Comparison of ENCODE assay signal across 8 mouse cellular contexts in the genomic region with DNA sequence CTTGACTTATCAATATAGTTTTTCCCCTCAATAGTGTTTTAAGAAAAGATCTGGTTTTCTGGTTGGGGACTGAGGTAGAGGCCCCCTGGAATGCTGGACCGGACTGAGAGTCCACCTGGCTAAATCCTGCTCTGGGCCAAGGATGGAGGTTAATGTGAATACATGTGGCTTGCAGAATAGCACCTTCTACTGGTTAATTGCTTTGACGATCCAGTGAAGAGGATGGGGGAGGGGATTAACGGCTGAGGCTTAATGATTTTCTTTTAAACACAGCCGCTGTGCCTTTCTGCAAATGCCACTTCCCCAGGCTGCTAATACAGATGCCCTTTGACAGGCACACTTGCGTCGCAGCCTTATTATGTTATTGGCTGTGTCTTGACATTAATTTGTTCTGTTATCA. TPM values are rescaled to one million over a fixed set of nuclear protein-coding genes. Genes with fewer than 3 reads are reported as not detected.
DNase-seq lines count a peak whose midpoint lies in the region; ATAC-seq and TF ChIP-seq lines count a peak whose summit lies in the region.

No protein-coding gene starts in this region.

- intact Hi-C loops in heart, postnatal 14 days (cut with DNase I), result loop anchor here (10.0 kb wide), 1 partner anchor 51 kb away; no protein-coding TSS in a partner anchor

- H3K9ac ChIP-seq in heart, embryonic 11.5 days (ENCODE audit: low read depth, low read length), result no peak overlapping the region
- H3K9ac ChIP-seq in hindbrain, embryonic 12.5 days, result peak overlapping the region; percentile 96
- H3K9ac ChIP-seq in limb, embryonic 14.5 days (ENCODE audit: low read depth, low read length, severe bottlenecking), result no peak overlapping the region

- H3K4me2 ChIP-seq in heart, embryonic 11.5 days, result peak overlapping the region; percentile 88
- peak overlapping the region; percentile 67 for H3K4me2 ChIP-seq in hindbrain, embryonic 12.5 days (replicated peaks)
- peak overlapping the region; percentile 71 for H3K4me2 ChIP-seq in limb, embryonic 14.5 days (replicated peaks; ENCODE audit: low read depth, low read length, severe bottlenecking)

- WGBS in heart, embryonic 11.5 days (ENCODE audit: insufficient replicate concordance), result 19% methylated on average over 6 of the region's 6 CpGs
- WGBS in hindbrain, embryonic 12.5 days, result 5% methylated on average over 6 of the region's 6 CpGs
- 10% methylated on average over 6 of the region's 6 CpGs for WGBS in limb, embryonic 14.5 days
- 9% methylated on average over 6 of the region's 6 CpGs for WGBS in olfactory bulb, adult 2 months

- H3K4me1 ChIP-seq in heart, embryonic 11.5 days (ENCODE audit: control insufficient read depth, insufficient read depth, low read length), result peaks cover 32% of the 10 kb centered on the region
- H3K4me1 ChIP-seq in hindbrain, embryonic 12.5 days, result peaks cover 38% of the 10 kb centered on the region
- H3K4me1 ChIP-seq in limb, embryonic 14.5 days (ENCODE audit: control insufficient read depth, insufficient read depth, low read length), result peaks cover 35% of the 10 kb centered on the region
- no peaks in the 10 kb centered on the region for H3K4me1 ChIP-seq in olfactory bulb, adult 2 months (ENCODE audit: control insufficient read depth, insufficient read depth, low read length)

- DNase-seq in heart, postnatal 14 days, result no peak
- DNase-seq in cerebellum, postnatal 25 days, result peak; percentile 47 to 53
- no peak for DNase-seq in limb, embryonic 14.5 days (ENCODE audit: low spot score)
- no peak for DNase-seq in urinary bladder, adult 2 months (ENCODE audit: low spot score)
- no peak for DNase-seq in frontal cortex, postnatal 10 days (ENCODE audit: low spot score in 2 of 2)

- no peaks in the 10 kb centered on the region for H3K27me3 ChIP-seq in heart, embryonic 11.5 days (ENCODE audit: control insufficient read depth, insufficient read depth, low read length)
- no peaks in the 10 kb centered on the region for H3K27me3 ChIP-seq in hindbrain, embryonic 12.5 days
- H3K27me3 ChIP-seq in limb, embryonic 14.5 days (ENCODE audit: control insufficient read depth, insufficient read depth, low read length), result no peaks in the 10 kb centered on the region

- no peak for TF ChIP-seq POLR2A in limb, embryonic 14.5 days (IDR thresholded peaks at IDR 0.05; ENCODE audit: borderline replicate concordance, extremely low read depth, insufficient read depth, insufficient read length)
- no peak for TF ChIP-seq POLR2A in olfactory bulb, adult 2 months (IDR thresholded peaks at IDR 0.05; ENCODE audit: insufficient read depth, low read depth, low read length)

- H3K9me3 ChIP-seq in heart, embryonic 11.5 days (replicated peaks; ENCODE audit: control insufficient read depth, low read length), result no peaks in the 10 kb centered on the region
- no peaks in the 10 kb centered on the region for H3K9me3 ChIP-seq in hindbrain, embryonic 12.5 days (replicated peaks)
- H3K9me3 ChIP-seq in limb, embryonic 14.5 days (ENCODE audit: control insufficient read depth, low read length), result no peaks in the 10 kb centered on the region

- peak overlapping the region; percentile 80; the same call in 1 of the 2 replicates for H3K4me3 ChIP-seq in heart, embryonic 11.5 days (ENCODE audit: low read depth, low read length)
- peak overlapping the region; percentile 97 for H3K4me3 ChIP-seq in hindbrain, embryonic 12.5 days
- no peak overlapping the region; the same call in 1 of the 2 replicates for H3K4me3 ChIP-seq in limb, embryonic 14.5 days (replicated peaks; ENCODE audit: low read length)
- peak overlapping the region; percentile 28 for H3K4me3 ChIP-seq in olfactory bulb, adult 2 months (ENCODE audit: insufficient read depth, low read depth, low read length)

- H3K27ac ChIP-seq in heart, embryonic 11.5 days (ENCODE audit: low read depth, low read length), result no peak overlapping the region
- peak overlapping the region; percentile 88 for H3K27ac ChIP-seq in hindbrain, embryonic 12.5 days
- H3K27ac ChIP-seq in limb, embryonic 14.5 days (replicated peaks; ENCODE audit: low read depth, low read length), result no peak overlapping the region
- H3K27ac ChIP-seq in olfactory bulb, adult 2 months (ENCODE audit: insufficient read depth, low read depth, low read length), result no peak overlapping the region

- no peak for TF ChIP-seq CTCF in olfactory bulb, adult 2 months (IDR thresholded peaks at IDR 0.05; ENCODE audit: insufficient read depth, low read depth, low read length)

- no peak for ATAC-seq in heart, embryonic 11.5 days (replicated peaks; ENCODE audit: insufficient number of reproducible peaks, low FRiP score, low TSS enrichment)
- ATAC-seq in hindbrain, embryonic 12.5 days (ENCODE audit: low FRiP score), result 0 out of 2 replicates have a peak, but pooled peaks have one; percentile 18
- ATAC-seq in limb, embryonic 14.5 days (ENCODE audit: low FRiP score, low read depth), result no peak

- H3K36me3 ChIP-seq in heart, embryonic 11.5 days (ENCODE audit: control insufficient read depth, insufficient read depth, low read length), result no peaks in the 10 kb centered on the region
- no peaks in the 10 kb centered on the region for H3K36me3 ChIP-seq in hindbrain, embryonic 12.5 days
- no peaks in the 10 kb centered on the region for H3K36me3 ChIP-seq in limb, embryonic 14.5 days (ENCODE audit: control insufficient read depth, insufficient read depth, low read length)

RNA-seq across cellular contexts. Expression of a gene that starts 2.5 kb away (rescaled TPM):
- 26.0 and 29.1 TPM in 2 replicates for polyA plus RNA-seq in heart, embryonic 11.5 days (2014; fragmentation: Nextera tagmentation; extraction: Ambion mirVana)
- total RNA-seq in heart, postnatal 14 days (2021), result 10 to 100 TPM; 52.5 to 62.6 TPM
- 60.5 and 66.1 TPM in 2 replicates for polyA plus RNA-seq in hindbrain, embryonic 12.5 days (2016; fragmentation: Nextera tagmentation; extraction: Ambion mirVana)
- polyA plus RNA-seq in limb, embryonic 14.5 days (2012; rRNA removed), result 43.3 and 51.3 TPM in 2 replicates
- polyA plus RNA-seq in limb, embryonic 14.5 days (2014; fragmentation: Nextera tagmentation; extraction: Ambion mirVana), result 28.5 and 32.3 TPM in 2 replicates
- 249 and 288 TPM in 2 replicates for polyA plus RNA-seq in olfactory bulb, adult 2 months (2012; ENCODE audit: insufficient read depth, insufficient read length, low replicate concordance, missing spikeins)
- 30.0 and 66.3 TPM in 2 replicates for polyA plus RNA-seq in urinary bladder, adult 2 months (2012; rRNA removed)

RNA-seq across cellular contexts. Expression of a gene that starts 47.5 kb away (rescaled TPM):
- polyA plus RNA-seq in heart, embryonic 11.5 days (2014; fragmentation: Nextera tagmentation; extraction: Ambion mirVana), result 2,057 and 2,150 TPM in 2 replicates
- 100 to 1,000 TPM; 165 to 170 TPM for total RNA-seq in heart, postnatal 14 days (2021)
- polyA plus RNA-seq in hindbrain, embryonic 12.5 days (2016; fragmentation: Nextera tagmentation; extraction: Ambion mirVana), result 1,309 and 1,398 TPM in 2 replicates
- 675 and 907 TPM in 2 replicates for polyA plus RNA-seq in limb, embryonic 14.5 days (2012; rRNA removed)
- 1,291 and 1,302 TPM in 2 replicates for polyA plus RNA-seq in limb, embryonic 14.5 days (2014; fragmentation: Nextera tagmentation; extraction: Ambion mirVana)
- 1,081 TPM in 1 of 2 replicates, not detected in the other for polyA plus RNA-seq in olfactory bulb, adult 2 months (2012; ENCODE audit: insufficient read depth, insufficient read length, low replicate concordance, missing spikeins)
- polyA plus RNA-seq in urinary bladder, adult 2 months (2012; rRNA removed), result 340 and 364 TPM in 2 replicates

Comparison
In these comparisons a context has a peak if more than half of its experiments do, and no peak if none do; other contexts are left out.
1. DNase-seq: peak in cerebellum, postnatal 25 days (2 of 2); none in heart, postnatal 14 days (0 of 2), limb, embryonic 14.5 days (single experiment), urinary bladder, adult 2 months (single experiment) and frontal cortex, postnatal 10 days (0 of 2).
2. Peak in every context shown above with its lines, with median percentiles within 50 percentile points of each other: H3K4me2 ChIP-seq.